Mouse (Mus musculus): ENCODE measurements around the gene Anp32b. TPM values are rescaled to one million over a fixed set of nuclear protein-coding genes. Genes with fewer than 3 reads are reported as not detected.
A peak's percentile ranks its signal among the peaks of the same experiment; 100 is the strongest.

Gene Anp32b
- polyA plus RNA-seq, 1 experiment from 2014 or later = 179 TPM

DNA sequence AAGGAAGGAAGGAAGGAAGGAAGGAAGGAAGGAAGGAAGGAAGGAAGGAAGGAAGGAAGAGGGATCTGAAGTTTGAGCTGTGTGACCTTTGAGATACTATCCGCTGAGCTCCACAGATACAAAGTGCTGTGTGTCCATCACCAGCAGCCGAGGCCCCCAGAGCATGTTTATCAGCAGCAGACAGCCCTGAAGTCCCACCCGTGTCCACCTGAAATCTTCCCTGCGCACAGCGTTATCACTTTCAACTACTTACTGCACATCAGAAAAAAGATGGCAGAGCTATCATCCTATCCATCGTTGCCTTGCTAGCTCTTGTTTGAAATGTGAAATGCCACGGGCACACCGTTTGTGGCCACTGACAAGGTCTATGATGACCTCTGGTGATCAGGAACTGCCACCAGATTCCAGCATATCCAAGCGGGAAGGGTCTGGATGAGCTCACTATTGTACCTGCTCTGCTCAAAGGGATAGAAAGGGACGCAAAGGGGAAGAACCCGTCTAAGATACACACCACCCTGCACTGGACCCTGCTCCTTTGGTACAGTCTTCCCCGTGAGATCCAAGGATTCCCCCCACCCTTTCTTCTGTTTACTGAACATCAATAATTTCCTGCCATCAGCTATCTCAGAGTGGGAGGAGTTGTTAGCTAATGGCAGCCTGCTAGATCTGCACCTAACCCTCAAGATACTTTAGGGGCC, 18.2 kb upstream of the Anp32b start:
- Histone ChIP-seq H3K27me3 (replicated peaks) (no peaks in the 10 kb centered on the region), H3K4me2 (peak overlapping the region; percentile 20; the same call in 1 of the 2 replicates), H3K27ac (replicated peaks) (no peak overlapping the region), H3K4me3 (no peak overlapping the region), H3K9ac (no peak overlapping the region), H3K4me1 (no peaks in the 10 kb centered on the region), H3K36me3 (no peaks in the 10 kb centered on the region), H3K9me3 (no peaks in the 10 kb centered on the region)
- ATAC-seq (ENCODE audit: extremely low read depth, insufficient number of reproducible peaks, low FRiP score, low TSS enrichment) = no peak
- WGBS = 63% methylated on average over 12 of the region's 12 CpGs

DNA sequence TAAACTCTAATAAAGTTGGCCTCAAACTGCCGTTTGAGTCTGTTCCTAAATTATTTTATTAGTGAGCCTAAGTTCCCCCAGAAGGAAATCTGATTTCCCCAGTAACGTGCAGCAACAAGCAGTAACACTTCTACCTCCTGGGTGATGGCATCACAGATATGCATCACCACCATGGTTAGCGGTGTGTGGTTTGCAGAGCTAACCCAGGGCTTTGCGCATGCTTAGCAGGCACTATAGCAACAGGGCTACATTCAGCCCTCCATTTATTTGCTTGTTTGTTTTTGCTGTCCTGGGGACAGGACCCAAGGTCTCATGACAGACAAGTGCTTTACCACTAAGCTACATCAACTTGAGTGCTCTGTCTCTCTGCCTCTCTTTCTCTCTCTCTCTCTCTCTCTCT, 8.2 kb upstream of the Anp32b start:
- Histone ChIP-seq H3K9ac (no peak overlapping the region), H3K4me3 (no peak overlapping the region), H3K4me1 (no peaks in the 10 kb centered on the region), H3K36me3 (no peaks in the 10 kb centered on the region), H3K27me3 (replicated peaks) (no peaks in the 10 kb centered on the region), H3K9me3 (no peaks in the 10 kb centered on the region), H3K4me2 (no peak overlapping the region), H3K27ac (replicated peaks) (no peak overlapping the region)
- no peak for ATAC-seq (ENCODE audit: extremely low read depth, insufficient number of reproducible peaks, low FRiP score, low TSS enrichment)
- WGBS = 78% methylated on average over 4 of the region's 4 CpGs

DNA sequence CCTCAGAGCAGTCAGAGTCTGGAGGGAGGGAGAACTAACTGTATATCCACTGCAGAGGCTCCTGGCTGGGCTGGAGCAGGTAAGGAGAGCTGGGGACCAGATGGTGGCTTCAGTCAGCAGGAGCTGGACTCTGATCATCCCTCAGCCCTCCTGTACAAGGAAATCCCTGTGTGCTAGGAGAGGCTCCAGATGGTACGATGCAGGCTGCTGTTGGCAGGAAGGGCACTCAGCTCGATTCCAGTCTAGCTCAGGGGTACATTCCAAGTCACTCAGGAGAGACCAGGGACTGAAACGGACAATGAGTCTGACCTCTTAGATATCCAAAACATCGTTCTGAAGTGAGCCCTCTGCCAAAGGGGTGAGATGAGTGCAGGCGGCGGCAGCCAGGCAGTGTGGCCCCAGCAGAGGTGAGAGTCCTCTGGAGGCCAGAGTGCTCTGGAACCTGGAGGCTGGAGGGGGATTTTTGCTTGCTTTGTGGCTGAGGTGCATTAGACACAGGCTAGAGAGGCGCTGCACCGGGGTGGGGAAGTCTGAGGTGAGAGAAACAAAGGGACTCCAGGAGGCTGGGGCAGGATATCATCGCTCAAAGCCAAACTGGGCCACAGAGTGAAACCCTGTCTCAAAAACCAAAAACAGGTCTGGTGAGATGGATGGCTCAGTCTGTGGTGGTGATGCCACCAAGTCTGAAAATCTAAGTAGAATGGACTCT, 5.3 kb upstream of the Anp32b start:
- Histone ChIP-seq H3K4me1 (peaks cover 17% of the 10 kb centered on the region), H3K36me3 (no peaks in the 10 kb centered on the region), H3K27me3 (replicated peaks) (no peaks in the 10 kb centered on the region), H3K9ac (peak overlapping the region; percentile 12), H3K4me3 (no peak overlapping the region), H3K9me3 (no peaks in the 10 kb centered on the region), H3K4me2 (no peak overlapping the region), H3K27ac (replicated peaks) (no peak overlapping the region)
- WGBS = 50% methylated on average over 9 of the region's 9 CpGs
- no peak for ATAC-seq (ENCODE audit: extremely low read depth, insufficient number of reproducible peaks, low FRiP score, low TSS enrichment)

GRCm38 (mm10) chr4:46447461-46447860, 3.2 kb upstream of the Anp32b start:
- Histone ChIP-seq H3K27ac (replicated peaks) (no peak overlapping the region), H3K9ac (no peak overlapping the region), H3K4me2 (no peak overlapping the region), H3K36me3 (no peaks in the 10 kb centered on the region), H3K27me3 (replicated peaks) (no peaks in the 10 kb centered on the region), H3K4me3 (no peak overlapping the region), H3K9me3 (no peaks in the 10 kb centered on the region), H3K4me1 (peaks cover 20% of the 10 kb centered on the region)
- ATAC-seq (ENCODE audit: extremely low read depth, insufficient number of reproducible peaks, low FRiP score, low TSS enrichment) = no peak
- WGBS = 63% methylated on average over 1 of the region's 1 CpGs

- Histone ChIP-seq H3K4me1 (peaks cover 35% of the 10 kb centered on the region), H3K27me3 (replicated peaks) (no peaks in the 10 kb centered on the region), H3K9me3 (no peaks in the 10 kb centered on the region), H3K4me2 (no peak overlapping the region), H3K36me3 (no peaks in the 10 kb centered on the region), H3K9ac (peak overlapping the region; percentile 47), H3K27ac (replicated peaks) (0 out of 2 replicates have a peak overlapping the region, but pooled peaks have one; percentile 32), H3K4me3 (no peak overlapping the region)
- no peak for ATAC-seq (ENCODE audit: extremely low read depth, insufficient number of reproducible peaks, low FRiP score, low TSS enrichment)
- 30% methylated on average over 6 of the region's 6 CpGs for WGBS
Measured at GRCm38 (mm10) chr4:46448886-46449285, 1.8 kb upstream of the Anp32b start.

- Histone ChIP-seq H3K4me3 (peak overlapping the region; percentile 93), H3K36me3 (no peaks in the 10 kb centered on the region), H3K27ac (replicated peaks) (peak overlapping the region; percentile 100), H3K27me3 (replicated peaks) (no peaks in the 10 kb centered on the region), H3K9ac (peak overlapping the region; percentile 100), H3K4me2 (peak overlapping the region; percentile 88), H3K4me1 (peaks cover 46% of the 10 kb centered on the region), H3K9me3 (no peaks in the 10 kb centered on the region)
- 32% methylated on average over 7 of the region's 7 CpGs for WGBS
- no peak for ATAC-seq (ENCODE audit: extremely low read depth, insufficient number of reproducible peaks, low FRiP score, low TSS enrichment)
Measured at GRCm38 (mm10) chr4:46450020-46450518, 633 bp upstream of the Anp32b start.

GRCm38 (mm10) chr4:46451240-46451757, 597 bp downstream of the Anp32b start:
- Histone ChIP-seq H3K9ac (peak overlapping the region; percentile 100), H3K4me3 (peak overlapping the region; percentile 93), H3K27ac (replicated peaks) (peak overlapping the region; percentile 100), H3K4me1 (peaks cover 59% of the 10 kb centered on the region), H3K9me3 (no peaks in the 10 kb centered on the region), H3K36me3 (no peaks in the 10 kb centered on the region), H3K27me3 (replicated peaks) (no peaks in the 10 kb centered on the region), H3K4me2 (peak overlapping the region; percentile 88)
- WGBS = under 1% methylated on average over 65 of the region's 70 CpGs
- ATAC-seq (ENCODE audit: extremely low read depth, insufficient number of reproducible peaks, low FRiP score, low TSS enrichment) = peak; percentile 9; the same call in 1 of the 2 replicates

DNA sequence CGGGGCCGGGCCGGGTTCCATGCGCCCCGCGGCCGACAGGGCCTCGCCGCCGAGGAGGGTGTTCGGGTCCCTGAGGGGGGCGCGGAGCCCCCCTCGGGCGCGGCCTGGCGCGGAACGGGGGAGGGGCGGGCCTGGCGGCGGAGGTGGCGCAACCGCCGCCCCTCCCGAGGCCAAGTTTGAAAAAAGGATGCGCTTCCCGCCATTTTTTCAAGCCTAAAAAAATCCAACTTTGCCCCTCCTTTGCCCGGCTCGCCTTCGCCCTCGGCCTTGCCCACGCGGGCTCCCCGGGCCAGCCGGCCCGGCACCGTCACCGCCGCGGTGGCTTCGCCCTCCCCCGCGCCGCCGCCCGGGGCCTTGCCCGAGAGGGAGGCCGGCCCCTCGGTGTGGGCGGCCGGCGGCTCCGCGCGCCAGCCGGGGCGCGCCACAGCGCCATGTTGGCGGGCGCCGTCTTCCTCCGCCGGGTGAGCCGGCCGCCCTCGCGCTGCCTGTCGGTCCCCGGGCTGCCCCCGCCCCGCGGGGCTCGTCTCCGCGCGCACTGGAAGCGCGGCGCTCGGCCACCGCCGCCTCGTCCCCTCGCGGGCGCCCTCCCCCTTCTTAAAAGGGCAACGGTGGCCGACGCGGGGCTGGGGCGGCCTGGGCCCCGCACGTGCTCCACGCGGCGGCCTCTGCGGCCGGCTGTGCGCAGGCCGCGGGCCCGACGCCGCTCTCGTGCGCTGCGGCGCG, 1.2 kb downstream of the Anp32b start:
- H3K4me3 ChIP-seq = peak overlapping the region; percentile 93
- H3K9ac ChIP-seq = peak overlapping the region; percentile 100
- WGBS = under 1% methylated on average over 94 of the region's 111 CpGs
- peak; percentile 32; the same call in 1 of the 2 replicates for ATAC-seq (ENCODE audit: extremely low read depth, insufficient number of reproducible peaks, low FRiP score, low TSS enrichment)
- H3K4me1 ChIP-seq = peaks cover 65% of the 10 kb centered on the region
- no peaks in the 10 kb centered on the region for H3K27me3 ChIP-seq (replicated peaks)
- peak overlapping the region; percentile 88 for H3K4me2 ChIP-seq
- peak overlapping the region; percentile 100 for H3K27ac ChIP-seq (replicated peaks)
- peaks cover 5% of the 10 kb centered on the region; the same call in 1 of the 2 replicates for H3K36me3 ChIP-seq
- no peaks in the 10 kb centered on the region for H3K9me3 ChIP-seq

DNA sequence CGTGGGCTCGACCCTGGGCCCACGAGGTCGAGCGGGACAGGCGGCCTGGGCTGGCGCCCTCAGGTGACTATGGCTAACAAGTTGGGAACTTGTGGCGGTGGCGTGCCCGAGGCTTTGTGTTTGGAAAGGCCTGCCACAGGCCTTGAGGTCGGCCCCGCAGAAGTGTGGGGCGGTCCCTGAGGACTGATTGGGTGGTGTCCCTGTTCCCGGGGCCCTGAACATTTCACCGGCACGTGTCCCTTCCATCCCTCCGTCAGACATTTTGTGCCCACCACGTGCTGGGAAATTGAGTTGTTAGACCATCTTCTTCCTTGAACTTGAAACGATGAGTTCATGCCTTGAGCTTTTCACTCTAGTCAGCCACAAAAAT, 1.8 kb downstream of the Anp32b start:
- Histone ChIP-seq H3K9ac (peak overlapping the region; percentile 100), H3K36me3 (peaks cover 9% of the 10 kb centered on the region), H3K27ac (replicated peaks) (peak overlapping the region; percentile 100), H3K27me3 (replicated peaks) (no peaks in the 10 kb centered on the region), H3K4me1 (peaks cover 70% of the 10 kb centered on the region), H3K4me2 (peak overlapping the region; percentile 88), H3K4me3 (peak overlapping the region; percentile 93), H3K9me3 (no peaks in the 10 kb centered on the region)
- no peak; the same call in 1 of the 2 replicates for ATAC-seq (ENCODE audit: extremely low read depth, insufficient number of reproducible peaks, low FRiP score, low TSS enrichment)
- under 1% methylated on average over 19 of the region's 19 CpGs for WGBS

GRCm38 (mm10) chr4:46452855-46453719, 2.4 kb downstream of the Anp32b start:
- peak overlapping the region; percentile 100 for H3K27ac ChIP-seq (replicated peaks)
- H3K9ac ChIP-seq = peak overlapping the region; percentile 100
- 36% methylated on average over 13 of the region's 13 CpGs for WGBS
- H3K36me3 ChIP-seq = peaks cover 9% of the 10 kb centered on the region
- peaks cover 77% of the 10 kb centered on the region for H3K4me1 ChIP-seq
- peak overlapping the region; percentile 88 for H3K4me2 ChIP-seq
- no peak for ATAC-seq (ENCODE audit: extremely low read depth, insufficient number of reproducible peaks, low FRiP score, low TSS enrichment)
- no peaks in the 10 kb centered on the region for H3K9me3 ChIP-seq
- peak overlapping the region; percentile 93 for H3K4me3 ChIP-seq
- H3K27me3 ChIP-seq (replicated peaks) = no peaks in the 10 kb centered on the region
